Mouse (Mus musculus) hematopoietic stem cell, adult 5-6 weeks (primary cell): ENCODE measurements around the gene Gm11437. TPM values are rescaled to one million over a fixed set of nuclear protein-coding genes. Genes with fewer than 3 reads are reported as not detected.

ENCODE experiments used
- ATAC-seq, 2 experiments: fragments of 125-278 bp in 1 of 2; replicated peaks in 1 of 2; 2 replicates each; pipeline ENCODE4 v1.8.0; 2016 to 2017; ENCODE audit warnings: inconsistent platforms in 2 of 2, mild to moderate bottlenecking in 2 of 2, moderate number of reproducible peaks in 2 of 2, low read depth in 1 of 2, moderate TSS enrichment in 1 of 2; ENCODE audit not compliant: low FRiP score in 2 of 2, poor library complexity in 2 of 2, severe bottlenecking in 2 of 2, insufficient read depth in 1 of 2, low TSS enrichment in 1 of 2
- total RNA-seq: library from RNA; stranded (forward); fragments of 172-1452, 232-1000 nt; gene quantifications from 2 replicates; pipeline ENCODE4 v1.2.3, GENCODE M21; 2017

The Gm11437 gene
- total RNA-seq: not detected in 2 replicates

- ATAC-seq: no peak
These were observed at the start of gene Gm11437 for GRCm38 (mm10) chr11:84167046-84167526. Gene Gm11437 (minus strand): TSS chr11:84167476.

- ATAC-seq: no peak
These were observed 43.6 kb upstream of the Gm11437 start for GRCm38 (mm10) chr11:84210876-84211275.

DNA sequence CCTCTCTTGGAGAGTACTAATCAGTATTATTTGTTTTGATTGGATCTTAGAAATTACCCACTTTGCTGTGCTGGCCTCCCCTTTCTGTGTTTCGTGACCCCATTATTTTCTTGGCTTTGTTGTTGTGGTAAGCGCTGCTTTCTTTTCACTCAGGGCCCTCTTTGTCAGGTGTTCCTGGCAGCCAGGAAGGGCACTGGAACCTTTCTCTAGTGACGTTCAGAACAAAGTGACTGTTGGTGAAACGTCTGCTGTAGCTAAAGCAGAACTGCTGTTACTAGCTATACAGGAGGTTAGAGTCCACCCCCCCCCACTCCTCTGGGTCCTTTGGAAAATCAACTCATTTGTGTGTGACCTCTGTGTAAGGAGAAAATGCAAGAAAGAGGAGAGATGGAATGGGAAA lies 38.5 kb upstream of the Gm11437 start:
- ATAC-seq: no peak

DNA sequence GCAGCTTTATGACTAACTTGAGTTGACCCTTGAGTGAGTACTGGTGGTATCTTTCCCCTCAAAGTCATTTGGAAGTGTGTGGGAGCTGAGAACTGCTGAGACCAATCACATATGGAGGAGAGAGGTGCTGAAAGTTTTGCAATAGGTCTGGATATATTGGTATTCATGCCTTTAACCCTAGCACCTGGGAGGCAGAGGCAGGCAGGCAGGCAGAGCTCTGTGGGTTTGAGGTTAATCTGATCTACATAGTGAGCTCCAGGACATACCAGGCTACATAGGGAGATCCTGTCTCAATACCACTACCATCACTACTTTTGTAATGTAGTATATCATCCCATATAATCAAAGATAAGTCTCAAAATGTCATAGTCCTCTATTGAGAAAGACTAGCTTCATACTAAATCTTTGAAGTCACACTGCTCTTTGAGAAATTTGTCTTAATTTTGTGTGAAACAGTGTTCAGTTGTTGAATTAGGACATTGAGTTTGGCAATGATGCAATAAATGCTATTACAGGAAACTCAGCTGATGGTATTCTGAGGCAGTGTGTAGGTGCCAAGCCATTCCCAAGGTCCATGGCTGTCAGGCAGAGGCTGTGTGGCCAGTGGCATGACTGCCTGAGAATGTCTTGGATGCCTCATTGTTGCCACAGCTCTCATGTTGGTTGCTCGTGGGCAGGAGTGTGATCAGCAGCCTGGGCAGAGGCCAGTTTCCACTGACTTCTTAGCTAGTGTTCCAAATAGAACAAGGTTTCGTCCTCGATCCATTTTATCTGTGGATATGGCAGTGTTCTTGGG lies 30.5 kb upstream of the Gm11437 start:
- ATAC-seq: no peak

DNA sequence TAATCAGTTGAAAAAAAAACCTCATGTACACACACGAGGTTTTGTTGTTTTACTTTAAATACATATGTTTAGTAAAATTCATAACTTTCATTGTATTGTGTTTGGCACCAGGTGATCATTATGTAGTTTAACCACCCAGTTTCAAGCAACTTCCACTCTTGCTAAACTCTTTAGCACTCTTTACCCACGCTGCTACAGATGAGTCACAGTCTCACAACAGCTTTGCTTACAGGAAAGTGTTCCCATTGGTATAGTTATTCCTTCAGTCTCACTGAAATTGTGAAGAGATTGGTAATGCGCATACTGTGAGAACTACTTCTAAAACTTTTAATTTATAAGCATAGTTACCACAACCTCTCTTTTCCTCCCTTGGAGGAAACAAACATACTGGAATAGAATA lies 27.5 kb upstream of the Gm11437 start:
- ATAC-seq: no peak

- no peak for ATAC-seq
These were observed 26.0 kb upstream of the Gm11437 start for GRCm38 (mm10) chr11:84193249-84193648.

DNA sequence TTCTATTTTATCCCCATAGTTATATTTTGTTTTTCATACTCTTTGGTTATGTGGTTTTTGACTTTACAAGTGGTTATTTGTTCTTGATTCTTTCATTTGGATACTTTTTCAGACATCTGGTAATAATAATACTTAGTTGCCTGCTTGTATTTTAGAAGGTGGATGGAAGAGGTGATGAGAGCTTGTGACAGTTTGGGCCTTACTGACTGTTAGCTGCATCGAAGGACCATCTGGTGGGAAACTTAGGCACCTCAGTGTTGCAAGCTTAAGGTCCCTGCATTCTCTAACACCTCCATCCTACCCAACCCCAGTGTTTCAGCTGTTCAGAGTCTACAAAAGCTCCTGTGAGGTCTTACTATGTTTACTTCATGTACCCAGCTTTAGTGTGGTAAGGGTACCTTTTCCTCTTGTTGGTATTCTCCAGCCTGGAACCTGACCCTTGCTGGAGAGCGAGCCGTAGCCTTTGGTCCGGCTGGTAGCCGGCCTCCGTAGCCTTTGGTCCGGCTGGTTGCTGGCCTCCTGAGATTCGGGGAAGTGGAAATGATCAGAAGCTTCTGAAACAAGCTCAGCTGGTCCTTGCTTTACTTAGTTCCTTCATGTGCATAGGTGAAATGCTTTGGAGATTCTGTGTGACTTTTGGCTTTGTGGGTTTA lies 23.4 kb upstream of the Gm11437 start:
- ATAC-seq: no peak

DNA sequence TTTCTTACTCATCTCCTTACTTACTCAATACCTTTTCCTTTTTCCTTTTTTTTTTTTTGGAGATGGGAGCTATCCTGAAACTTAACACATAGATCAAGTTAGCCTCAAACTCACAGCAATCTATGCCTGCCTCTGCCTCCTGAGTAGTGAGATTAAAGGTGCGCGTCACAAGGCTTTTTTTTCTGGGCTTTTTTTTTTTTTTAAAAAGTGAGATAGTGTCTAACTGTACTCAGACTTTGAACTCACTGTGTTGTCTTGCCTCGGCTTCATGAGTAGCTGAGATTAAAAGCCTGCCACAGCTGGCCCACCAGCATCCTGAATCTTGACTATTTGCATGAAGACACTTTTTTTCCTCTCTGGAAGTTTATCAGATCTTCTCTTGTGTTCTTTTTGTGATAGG lies 21.3 kb upstream of the Gm11437 start:
- no peak for ATAC-seq

DNA sequence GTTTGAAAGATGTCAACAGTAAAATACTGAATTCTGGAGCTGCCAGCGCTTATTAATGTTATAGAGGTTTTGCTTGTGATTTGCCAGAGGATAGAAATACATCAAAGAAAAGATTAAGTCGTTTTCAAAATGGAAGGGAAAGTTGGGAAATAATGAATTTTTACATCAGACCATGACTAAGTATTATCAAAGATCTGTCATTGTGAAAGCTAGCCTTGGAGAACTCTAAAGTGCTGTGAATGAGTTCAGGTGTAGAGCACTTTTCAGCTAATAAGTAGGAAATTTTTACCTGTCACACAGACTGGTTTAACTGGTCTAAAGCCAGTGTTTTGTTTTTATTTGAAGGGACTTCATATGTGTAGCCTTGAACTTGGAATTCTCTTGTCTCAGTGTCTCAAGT lies 14.0 kb upstream of the Gm11437 start:
- ATAC-seq: no peak

DNA sequence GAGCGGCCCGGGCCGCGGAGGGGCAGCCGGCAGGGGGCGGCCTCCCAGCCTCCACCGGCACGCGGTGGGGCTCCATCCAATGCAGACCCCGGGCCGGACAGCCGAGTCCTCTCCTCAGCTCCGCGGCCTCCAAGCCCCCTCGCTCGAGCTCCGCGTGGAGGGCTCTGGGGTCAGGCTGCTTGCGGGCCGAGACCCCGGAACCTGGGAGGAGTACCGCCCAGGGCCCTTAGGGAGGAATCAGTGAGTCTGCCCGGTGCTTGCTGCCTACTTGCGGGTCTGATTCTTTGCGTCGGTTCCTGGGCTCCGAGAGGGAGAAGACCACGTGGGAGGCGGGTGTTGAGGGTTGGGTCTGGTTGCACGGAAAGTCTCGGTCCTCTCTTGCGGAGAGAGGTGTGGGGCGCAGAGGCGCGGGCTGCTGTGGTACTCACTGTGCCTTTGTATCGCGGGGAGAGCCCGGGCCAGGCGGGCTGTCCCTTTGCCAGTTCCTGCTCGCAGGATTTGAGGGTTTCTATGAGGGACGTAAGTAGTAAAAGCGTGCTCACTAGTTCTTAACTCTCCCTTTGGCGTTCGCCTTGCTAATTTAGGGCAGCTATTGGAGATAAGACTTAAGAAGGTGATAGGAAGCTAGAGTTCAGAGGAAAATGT lies 12.8 kb upstream of the Gm11437 start:
- peak; percentile 53 to 61; a peak in 3 of 4 replicates for ATAC-seq

- peak; percentile 92 for ATAC-seq
These were observed 12.1 kb upstream of the Gm11437 start for GRCm38 (mm10) chr11:84179226-84179953.

GRCm38 (mm10) chr11:84178571-84178970 lies 11.3 kb upstream of the Gm11437 start:
- ATAC-seq: no peak

DNA sequence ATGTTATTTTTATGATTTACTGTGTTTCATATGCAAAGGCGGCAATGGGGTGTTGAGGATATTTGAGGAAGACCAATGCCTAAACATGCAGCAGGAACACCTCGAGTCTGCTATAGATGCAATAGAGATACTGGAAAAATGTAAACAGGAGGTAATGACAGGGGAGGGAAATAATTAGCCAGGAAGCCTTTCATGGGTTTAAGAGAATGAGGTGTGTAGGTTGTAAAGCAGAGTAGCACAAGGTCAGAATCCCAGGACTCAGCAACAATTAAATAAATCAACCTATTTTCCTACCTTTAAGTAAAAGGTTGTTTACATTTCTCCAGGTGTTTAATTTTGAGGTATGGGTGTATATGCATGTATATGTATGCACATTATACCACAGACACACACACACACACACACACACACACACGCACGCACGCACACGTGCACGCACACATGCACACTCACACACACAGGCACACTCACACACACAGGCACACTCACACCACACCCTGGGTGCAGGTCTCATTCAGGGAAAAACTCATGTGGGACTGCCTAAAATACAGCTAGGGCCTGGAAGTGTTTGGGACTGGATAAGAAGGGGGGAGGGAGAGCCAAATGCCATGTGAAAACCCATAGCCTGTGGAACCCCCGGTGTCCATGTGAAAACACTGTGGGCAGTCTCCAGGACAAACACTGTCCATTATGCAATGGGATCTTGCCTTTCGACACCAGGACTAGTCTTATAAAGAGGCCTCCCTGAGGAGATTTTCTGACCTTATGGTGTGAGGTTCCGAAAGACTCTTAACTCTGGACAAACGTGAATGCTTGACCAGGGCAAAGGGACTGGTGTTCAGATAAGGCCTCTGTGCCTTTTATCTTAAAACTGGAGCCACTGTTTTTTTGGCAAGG lies 5.5 kb upstream of the Gm11437 start:
- ATAC-seq: no peak

DNA sequence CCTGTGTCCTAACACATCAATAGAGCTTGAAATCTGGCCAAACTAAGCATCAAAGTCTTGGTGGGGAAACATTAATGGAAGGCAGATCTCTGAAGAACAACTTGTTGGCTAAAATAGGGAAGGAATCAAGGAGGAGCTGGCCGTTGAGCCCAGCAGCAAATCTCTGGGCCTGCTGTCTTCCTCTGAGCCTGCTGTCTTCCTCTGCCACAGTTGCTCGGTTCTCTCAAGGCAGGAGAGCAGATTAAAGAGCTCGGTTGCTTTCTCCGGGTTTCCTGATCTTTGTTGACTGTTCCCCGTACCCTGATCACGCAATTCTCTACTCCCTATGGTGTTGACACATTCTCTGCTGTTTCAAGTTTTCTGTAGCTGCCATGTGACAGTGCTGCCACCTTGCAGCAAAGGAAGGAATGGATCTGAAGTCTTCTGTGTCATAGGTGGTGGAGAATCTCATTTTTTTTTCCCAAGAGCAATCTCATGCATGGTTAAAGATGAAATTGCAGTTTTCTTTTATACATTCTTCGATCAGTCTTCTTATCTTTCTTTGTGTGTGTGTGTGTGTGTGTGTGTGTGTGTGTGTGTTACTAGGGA lies 1.5 kb upstream of the Gm11437 start:
- ATAC-seq: peak in 1 of 2 experiments; percentile 51; a peak in 2 of 4 replicates

GRCm38 (mm10) chr11:84164561-84164960 lies 2.7 kb downstream of the Gm11437 start:
- no peak for ATAC-seq

GRCm38 (mm10) chr11:84164123-84164522 lies 3.2 kb downstream of the Gm11437 start:
- ATAC-seq: no peak
